Mouse (Mus musculus) heart, postnatal 0 days (tissue): ENCODE measurements around the gene Vat1.

Source experiments
- CTCF ChIP-seq: IDR thresholded peaks from 2 replicates; pipeline ENCODE4 v1.5.1; 2016; ENCODE audit warnings: antibody characterized with exemption, control low read depth, low read depth
- EP300 ChIP-seq: IDR thresholded peaks from 2 replicates; pipeline ENCODE4 v1.6.1; 2016; ENCODE audit warnings: antibody characterized with exemption, low read depth

DNA sequence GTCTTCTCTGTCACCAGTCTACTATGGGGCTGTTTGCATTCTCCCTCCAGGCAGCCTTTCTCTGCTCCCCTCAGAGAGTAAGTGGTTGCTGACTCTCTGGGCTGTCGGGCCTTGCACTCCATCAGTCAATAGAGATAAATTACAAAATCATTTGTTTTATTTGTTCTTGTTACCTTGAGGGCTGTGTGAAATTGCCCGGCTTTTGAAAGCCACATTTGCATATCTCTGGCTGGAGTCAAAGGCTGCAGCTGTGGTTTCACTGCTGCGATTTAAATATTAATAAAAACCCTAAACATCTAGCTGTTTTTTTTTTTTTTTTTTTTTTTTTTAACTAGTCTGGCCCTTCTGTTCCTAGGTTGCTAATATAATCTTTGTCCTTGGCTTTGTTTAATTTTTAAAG lies 17.8 kb upstream of the Vat1 start:
- TF ChIP-seq CTCF, result no peak
- no peak for TF ChIP-seq EP300
